Comparison of ENCODE assay signal across 26 mouse cellular contexts in the genomic region with DNA sequence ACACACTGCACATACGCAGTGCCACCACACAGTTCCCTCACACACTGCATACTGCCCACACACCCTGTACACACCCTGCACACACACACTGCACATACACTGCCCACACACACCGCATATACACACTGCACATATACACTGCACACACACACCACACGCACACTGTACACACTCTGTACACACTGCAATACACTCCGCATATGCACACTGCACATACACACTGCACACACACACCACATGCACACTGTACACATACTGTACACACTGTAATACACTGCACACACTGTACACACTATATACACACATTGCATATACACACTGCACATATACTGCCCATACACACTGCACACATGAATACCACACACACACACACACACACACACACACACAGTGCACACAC. TPM values are rescaled to one million over a fixed set of nuclear protein-coding genes. Genes with fewer than 3 reads are reported as not detected.
A peak's percentile ranks its signal among the peaks of the same experiment; 100 is the strongest.
DNase-seq lines count a peak whose midpoint lies in the region; ATAC-seq lines count a peak whose summit lies in the region.
"Had no signal": no experiment of that assay in that cellular context is flagged by ENCODE, and none has a peak within 500 bp of the region (broad histone marks: within the 10 kb centered on the region; RNA-seq: fewer than 3 reads in every experiment).

No protein-coding gene starts in this region.

- ATAC-seq in heart, embryonic 13.5 days (ENCODE audit: extremely low read depth, insufficient number of reproducible peaks, low FRiP score, low TSS enrichment), result peak; percentile 10; the same call in 1 of the 2 replicates
- no peak for ATAC-seq in megakaryocyte, adult 5-6 weeks (ENCODE audit: poor library complexity, severe bottlenecking)
- ATAC-seq in embryonic facial prominence, embryonic 15.5 days (ENCODE audit: insufficient number of reproducible peaks, low FRiP score, low TSS enrichment, low read depth), result peak; percentile 37; the same call in 1 of the 2 replicates
- ATAC-seq in monocyte, adult 5-6 weeks (replicated peaks; ENCODE audit: insufficient number of reproducible peaks, low FRiP score, low TSS enrichment, poor library complexity, severe bottlenecking), result 0 out of 2 replicates have a peak, but pooled peaks have one; percentile 22
- ATAC-seq: forebrain, embryonic 14.5 days; intestine, postnatal 0 days had no signal

- no peaks in the 10 kb centered on the region for H3K4me1 ChIP-seq in heart, embryonic 13.5 days
- peaks cover 5% of the 10 kb centered on the region; the same call in 1 of the 2 replicates for H3K4me1 ChIP-seq in megakaryocyte, embryonic 14.5 days
- H3K4me1 ChIP-seq in embryonic facial prominence, embryonic 15.5 days, result no peaks in the 10 kb centered on the region
- H3K4me1 ChIP-seq: neural tube, embryonic 12.5 days; stomach, embryonic 15.5 days had no signal

- no peaks in the 10 kb centered on the region for H3K36me3 ChIP-seq in heart, embryonic 13.5 days
- no peaks in the 10 kb centered on the region for H3K36me3 ChIP-seq in megakaryocyte, embryonic 14.5 days (replicated peaks; ENCODE audit: low read length)
- no peaks in the 10 kb centered on the region for H3K36me3 ChIP-seq in embryonic facial prominence, embryonic 15.5 days
- H3K36me3 ChIP-seq: neural tube, embryonic 12.5 days; stomach, embryonic 15.5 days had no signal

- H3K9me3 ChIP-seq in heart, embryonic 13.5 days, result no peaks in the 10 kb centered on the region
- peaks cover 12% of the 10 kb centered on the region for H3K9me3 ChIP-seq in megakaryocyte, embryonic 14.5 days
- H3K9me3 ChIP-seq in embryonic facial prominence, embryonic 15.5 days (replicated peaks), result no peaks in the 10 kb centered on the region
- H3K9me3 ChIP-seq: neural tube, embryonic 12.5 days; stomach, embryonic 15.5 days had no signal

- no peak for DNase-seq in heart, postnatal 14 days
- no peak for DNase-seq in retina, postnatal 1 day
- DNase-seq: adrenal gland, postnatal 25 days; cerebellum, adult 8-10 months; heart, postnatal 4 days; kidney, postnatal 10 days; lung, postnatal 14 days; spleen, adult 18-20 months; thymus, postnatal 36 days had no signal

- no peak overlapping the region for H3K27ac ChIP-seq in heart, embryonic 13.5 days (replicated peaks)
- H3K27ac ChIP-seq in embryonic facial prominence, embryonic 15.5 days (replicated peaks), result no peak overlapping the region
- H3K27ac ChIP-seq: layer of hippocampus, adult 2 months; neural tube, embryonic 12.5 days; stomach, embryonic 15.5 days had no signal

- H3K9ac ChIP-seq in heart, embryonic 13.5 days, result no peak overlapping the region
- H3K9ac ChIP-seq in embryonic facial prominence, embryonic 15.5 days, result no peak overlapping the region
- H3K9ac ChIP-seq: neural tube, embryonic 12.5 days; stomach, embryonic 15.5 days had no signal

- H3K4me3 ChIP-seq in heart, embryonic 13.5 days, result no peak overlapping the region
- peak overlapping the region; percentile 48 for H3K4me3 ChIP-seq in megakaryocyte, embryonic 14.5 days (replicated peaks)
- no peak overlapping the region for H3K4me3 ChIP-seq in embryonic facial prominence, embryonic 15.5 days (replicated peaks)
- H3K4me3 ChIP-seq: layer of hippocampus, adult 2 months; neural tube, embryonic 12.5 days; stomach, embryonic 15.5 days had no signal

- intact Hi-C loops in heart, postnatal 14 days (cut with DNase I), result loop anchor here (5.0 kb wide), 1 partner anchor 191 kb away; no protein-coding TSS in a partner anchor

- peaks cover 8% of the 10 kb centered on the region; the same call in 1 of the 2 replicates for H3K27me3 ChIP-seq in heart, embryonic 13.5 days (replicated peaks)
- peaks cover 25% of the 10 kb centered on the region for H3K27me3 ChIP-seq in megakaryocyte, embryonic 14.5 days (replicated peaks)
- no peaks in the 10 kb centered on the region for H3K27me3 ChIP-seq in embryonic facial prominence, embryonic 15.5 days
- H3K27me3 ChIP-seq: neural tube, embryonic 12.5 days; stomach, embryonic 15.5 days had no signal

- H3K4me2 ChIP-seq in heart, embryonic 13.5 days, result no peak overlapping the region
- H3K4me2 ChIP-seq in embryonic facial prominence, embryonic 15.5 days (replicated peaks), result no peak overlapping the region
- H3K4me2 ChIP-seq: heart, embryonic 11.5 days; neural tube, embryonic 12.5 days; stomach, embryonic 15.5 days had no signal

- 91% methylated on average over 4 of the region's 4 CpGs for WGBS in heart, embryonic 13.5 days
- WGBS in embryonic facial prominence, embryonic 15.5 days, result 95% methylated on average over 4 of the region's 4 CpGs

RNA-seq across cellular contexts. Expression of a gene that starts 4.0 kb away (rescaled TPM):
- polyA plus RNA-seq in heart, embryonic 13.5 days (2015; fragmentation: Nextera tagmentation; extraction: Ambion mirVana), result not detected in 2 replicates
- not detected for total RNA-seq in heart, postnatal 14 days (2021)
- polyA plus RNA-seq in megakaryocyte, embryonic 14.5 days (2012; ENCODE audit: insufficient read depth, low replicate concordance), result not detected in 2 replicates
- not detected in 2 replicates for total RNA-seq in megakaryocyte, adult 5-6 weeks (2015)
- not detected in 2 replicates for total RNA-seq in megakaryocyte, adult 5-6 weeks (2017)
- 2.8 and 3.4 TPM in 2 replicates for polyA plus RNA-seq in embryonic facial prominence, embryonic 15.5 days (2015; fragmentation: Nextera tagmentation; extraction: Ambion mirVana)
- total RNA-seq in monocyte, adult 5-6 weeks (2017), result not detected in 3 replicates
- total RNA-seq: adrenal gland, postnatal 25 days; CH12.LX; common myeloid progenitor, adult 5-6 weeks; gastrocnemius, postnatal 4 days; heart, postnatal 4 days; layer of hippocampus, adult 2 months; left cerebral cortex, adult 18-20 months had no signal
- polyA plus RNA-seq: forebrain, embryonic 14.5 days; heart, embryonic 11.5 days; intestine, postnatal 0 days; limb, embryonic 11.5 days; liver, embryonic 16.5 days; neural tube, embryonic 12.5 days; stomach, embryonic 15.5 days had no signal

RNA-seq across cellular contexts. Expression of a gene that starts 6.9 kb away (rescaled TPM):
- polyA plus RNA-seq in heart, embryonic 13.5 days (2015; fragmentation: Nextera tagmentation; extraction: Ambion mirVana), result not detected in 2 replicates
- total RNA-seq in heart, postnatal 14 days (2021), result not detected
- polyA plus RNA-seq in megakaryocyte, embryonic 14.5 days (2012; ENCODE audit: insufficient read depth, low replicate concordance), result not detected in 2 replicates
- not detected in 2 replicates for total RNA-seq in megakaryocyte, adult 5-6 weeks (2015)
- total RNA-seq in megakaryocyte, adult 5-6 weeks (2017), result not detected in 2 replicates
- 2.0 and 2.1 TPM in 2 replicates for polyA plus RNA-seq in embryonic facial prominence, embryonic 15.5 days (2015; fragmentation: Nextera tagmentation; extraction: Ambion mirVana)
- total RNA-seq in monocyte, adult 5-6 weeks (2017), result not detected in 3 replicates
- total RNA-seq: adrenal gland, postnatal 25 days; CH12.LX; common myeloid progenitor, adult 5-6 weeks; gastrocnemius, postnatal 4 days; heart, postnatal 4 days; layer of hippocampus, adult 2 months; left cerebral cortex, adult 18-20 months had no signal
- polyA plus RNA-seq: forebrain, embryonic 14.5 days; heart, embryonic 11.5 days; intestine, postnatal 0 days; limb, embryonic 11.5 days; liver, embryonic 16.5 days; neural tube, embryonic 12.5 days; stomach, embryonic 15.5 days had no signal

RNA-seq across cellular contexts. Expression of a gene that starts 8.4 kb away (rescaled TPM):
- not detected in 2 replicates for polyA plus RNA-seq in heart, embryonic 13.5 days (2015; fragmentation: Nextera tagmentation; extraction: Ambion mirVana)
- not detected for total RNA-seq in heart, postnatal 14 days (2021)
- polyA plus RNA-seq in megakaryocyte, embryonic 14.5 days (2012; ENCODE audit: insufficient read depth, low replicate concordance), result not detected in 2 replicates
- total RNA-seq in megakaryocyte, adult 5-6 weeks (2015), result not detected in 2 replicates
- not detected in 2 replicates for total RNA-seq in megakaryocyte, adult 5-6 weeks (2017)
- polyA plus RNA-seq in embryonic facial prominence, embryonic 15.5 days (2015; fragmentation: Nextera tagmentation; extraction: Ambion mirVana), result 2.6 and 5.3 TPM in 2 replicates
- total RNA-seq in monocyte, adult 5-6 weeks (2017), result not detected in 3 replicates
- total RNA-seq: adrenal gland, postnatal 25 days; CH12.LX; common myeloid progenitor, adult 5-6 weeks; gastrocnemius, postnatal 4 days; heart, postnatal 4 days; layer of hippocampus, adult 2 months; left cerebral cortex, adult 18-20 months had no signal
- polyA plus RNA-seq: forebrain, embryonic 14.5 days; heart, embryonic 11.5 days; intestine, postnatal 0 days; limb, embryonic 11.5 days; liver, embryonic 16.5 days; neural tube, embryonic 12.5 days; stomach, embryonic 15.5 days had no signal

RNA-seq across cellular contexts. Expression of a gene that starts 17.2 kb away (rescaled TPM):
- not detected in 2 replicates for polyA plus RNA-seq in heart, embryonic 13.5 days (2015; fragmentation: Nextera tagmentation; extraction: Ambion mirVana)
- total RNA-seq in heart, postnatal 14 days (2021), result not detected
- polyA plus RNA-seq in megakaryocyte, embryonic 14.5 days (2012; ENCODE audit: insufficient read depth, low replicate concordance), result not detected in 2 replicates
- not detected in 2 replicates for total RNA-seq in megakaryocyte, adult 5-6 weeks (2015)
- total RNA-seq in megakaryocyte, adult 5-6 weeks (2017), result not detected in 2 replicates
- polyA plus RNA-seq in embryonic facial prominence, embryonic 15.5 days (2015; fragmentation: Nextera tagmentation; extraction: Ambion mirVana), result 2.9 and 3.8 TPM in 2 replicates
- not detected in 3 replicates for total RNA-seq in monocyte, adult 5-6 weeks (2017)
- total RNA-seq: adrenal gland, postnatal 25 days; CH12.LX; common myeloid progenitor, adult 5-6 weeks; gastrocnemius, postnatal 4 days; heart, postnatal 4 days; layer of hippocampus, adult 2 months; left cerebral cortex, adult 18-20 months had no signal
- polyA plus RNA-seq: forebrain, embryonic 14.5 days; heart, embryonic 11.5 days; intestine, postnatal 0 days; limb, embryonic 11.5 days; liver, embryonic 16.5 days; neural tube, embryonic 12.5 days; stomach, embryonic 15.5 days had no signal

RNA-seq across cellular contexts. Expression of a gene that starts 19.6 kb away (rescaled TPM):
- polyA plus RNA-seq in heart, embryonic 13.5 days (2015; fragmentation: Nextera tagmentation; extraction: Ambion mirVana), result not detected in 2 replicates
- total RNA-seq in heart, postnatal 14 days (2021), result not detected
- polyA plus RNA-seq in megakaryocyte, embryonic 14.5 days (2012; ENCODE audit: insufficient read depth, low replicate concordance), result not detected in 2 replicates
- total RNA-seq in megakaryocyte, adult 5-6 weeks (2015), result not detected in 2 replicates
- not detected in 2 replicates for total RNA-seq in megakaryocyte, adult 5-6 weeks (2017)
- polyA plus RNA-seq in embryonic facial prominence, embryonic 15.5 days (2015; fragmentation: Nextera tagmentation; extraction: Ambion mirVana), result 0.24 and 0.55 TPM in 2 replicates
- total RNA-seq in monocyte, adult 5-6 weeks (2017), result not detected in 3 replicates
- total RNA-seq: adrenal gland, postnatal 25 days; CH12.LX; common myeloid progenitor, adult 5-6 weeks; gastrocnemius, postnatal 4 days; heart, postnatal 4 days; layer of hippocampus, adult 2 months; left cerebral cortex, adult 18-20 months had no signal
- polyA plus RNA-seq: forebrain, embryonic 14.5 days; heart, embryonic 11.5 days; intestine, postnatal 0 days; limb, embryonic 11.5 days; liver, embryonic 16.5 days; neural tube, embryonic 12.5 days; stomach, embryonic 15.5 days had no signal
